15 mouse cellular contexts compared by ENCODE assay signal in the genomic region with DNA sequence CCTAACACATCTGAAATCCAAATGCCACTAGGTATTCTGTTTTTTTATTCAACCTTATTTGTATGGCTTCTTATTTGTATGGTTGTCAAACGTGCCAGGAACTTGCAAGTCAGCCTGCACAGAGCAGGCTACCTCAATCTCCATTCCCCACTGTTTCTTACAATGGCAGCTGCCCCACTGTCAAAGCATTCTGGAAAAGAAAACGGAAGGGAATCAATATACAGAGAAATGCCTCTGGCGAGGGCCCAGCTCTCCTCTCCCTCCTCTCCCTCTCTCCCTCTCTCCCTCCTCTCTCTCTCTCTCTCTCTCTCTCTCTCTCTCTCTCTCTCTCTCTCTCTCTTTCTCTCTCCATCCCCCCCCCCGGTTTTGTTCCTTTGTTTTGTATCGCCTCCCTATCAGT.
DNase-seq lines count a peak whose midpoint lies in the region; ATAC-seq and TF ChIP-seq lines count a peak whose summit lies in the region.
"Had no signal": no experiment of that assay in that cellular context is flagged by ENCODE, and none has a peak within 500 bp of the region (broad histone marks: within the 10 kb centered on the region; RNA-seq: fewer than 3 reads in every experiment).

No protein-coding gene starts in this region.

- H3K9me3 ChIP-seq in intestine, embryonic 16.5 days (ENCODE audit: control insufficient read depth, low read length), result no peaks in the 10 kb centered on the region
- H3K9me3 ChIP-seq in intestine, postnatal 0 days (ENCODE audit: control insufficient read depth), result no peaks in the 10 kb centered on the region
- no peaks in the 10 kb centered on the region for H3K9me3 ChIP-seq in embryonic facial prominence, embryonic 12.5 days
- no peaks in the 10 kb centered on the region for H3K9me3 ChIP-seq in forebrain, postnatal 0 days (ENCODE audit: low read length)
- H3K9me3 ChIP-seq in limb, embryonic 14.5 days (ENCODE audit: control insufficient read depth, low read length), result no peaks in the 10 kb centered on the region
- H3K9me3 ChIP-seq: G1E; neural tube, embryonic 12.5 days had no signal

- no peak for TF ChIP-seq CTCF in intestine, postnatal 0 days (IDR thresholded peaks at IDR 0.05; ENCODE audit: low read depth)
- TF ChIP-seq CTCF in forebrain, postnatal 0 days (IDR thresholded peaks at IDR 0.05; ENCODE audit: low read depth), result no peak

- 32% methylated on average over 5 of the region's 5 CpGs for WGBS in intestine, embryonic 16.5 days
- 54% methylated on average over 5 of the region's 5 CpGs for WGBS in intestine, postnatal 0 days
- 36% methylated on average over 5 of the region's 5 CpGs for WGBS in embryonic facial prominence, embryonic 12.5 days
- 8% methylated on average over 5 of the region's 5 CpGs for WGBS in forebrain, postnatal 0 days
- 55% methylated on average over 5 of the region's 5 CpGs for WGBS in limb, embryonic 14.5 days

- 0 out of 2 replicates have a peak overlapping the region, but pooled peaks have one; percentile 8 for H3K9ac ChIP-seq in intestine, embryonic 16.5 days (ENCODE audit: low read depth, low read length)
- no peak overlapping the region for H3K9ac ChIP-seq in intestine, postnatal 0 days (ENCODE audit: low read depth, low read length)
- H3K9ac ChIP-seq in embryonic facial prominence, embryonic 12.5 days, result no peak overlapping the region
- H3K9ac ChIP-seq in forebrain, postnatal 0 days, result no peak overlapping the region
- no peak overlapping the region for H3K9ac ChIP-seq in limb, embryonic 14.5 days (ENCODE audit: low read depth, low read length, severe bottlenecking)

- peak; percentile 42 for DNase-seq in forebrain, postnatal 0 days
- DNase-seq in limb, embryonic 14.5 days (ENCODE audit: low spot score), result no peak
- DNase-seq: cerebellum, adult 11-12 months; heart, postnatal 36 days; left cerebral cortex, postnatal 4 days; retina, postnatal 1 day; thymus, adult 18-20 months had no signal

- H3K27me3 ChIP-seq in intestine, embryonic 16.5 days (replicated peaks; ENCODE audit: control insufficient read depth, insufficient read depth, low read length), result no peaks in the 10 kb centered on the region
- no peaks in the 10 kb centered on the region for H3K27me3 ChIP-seq in intestine, postnatal 0 days (replicated peaks; ENCODE audit: control insufficient read depth, insufficient read depth, low read length)
- H3K27me3 ChIP-seq in embryonic facial prominence, embryonic 12.5 days, result no peaks in the 10 kb centered on the region
- no peaks in the 10 kb centered on the region for H3K27me3 ChIP-seq in forebrain, postnatal 0 days (ENCODE audit: insufficient read depth, low read length)
- no peaks in the 10 kb centered on the region for H3K27me3 ChIP-seq in limb, embryonic 14.5 days (ENCODE audit: control insufficient read depth, insufficient read depth, low read length)
- H3K27me3 ChIP-seq: neural tube, embryonic 12.5 days had no signal

- H3K4me3 ChIP-seq in intestine, embryonic 16.5 days (ENCODE audit: low read length), result no peak overlapping the region
- no peak overlapping the region for H3K4me3 ChIP-seq in intestine, postnatal 0 days (ENCODE audit: low read depth, low read length)
- no peak overlapping the region for H3K4me3 ChIP-seq in embryonic facial prominence, embryonic 12.5 days
- no peak overlapping the region for H3K4me3 ChIP-seq in forebrain, postnatal 0 days (ENCODE audit: low read depth, low read length)
- H3K4me3 ChIP-seq in limb, embryonic 14.5 days (replicated peaks; ENCODE audit: low read length), result no peak overlapping the region
- H3K4me3 ChIP-seq: neural tube, embryonic 12.5 days had no signal

- H3K4me1 ChIP-seq in intestine, embryonic 16.5 days (ENCODE audit: control insufficient read depth, insufficient read depth, low read length), result peaks cover 39% of the 10 kb centered on the region
- H3K4me1 ChIP-seq in intestine, postnatal 0 days (replicated peaks; ENCODE audit: control insufficient read depth, insufficient read depth, low read length), result 0 out of 2 replicates have a peak, but pooled peaks cover 13% of the 10 kb centered on the region
- H3K4me1 ChIP-seq in embryonic facial prominence, embryonic 12.5 days, result peaks cover 57% of the 10 kb centered on the region
- H3K4me1 ChIP-seq in forebrain, postnatal 0 days (ENCODE audit: insufficient read depth), result peaks cover 19% of the 10 kb centered on the region
- H3K4me1 ChIP-seq in limb, embryonic 14.5 days (ENCODE audit: control insufficient read depth, insufficient read depth, low read length), result peaks cover 45% of the 10 kb centered on the region

- no peaks in the 10 kb centered on the region for H3K36me3 ChIP-seq in intestine, embryonic 16.5 days (ENCODE audit: control insufficient read depth, insufficient read depth, low read length)
- no peaks in the 10 kb centered on the region for H3K36me3 ChIP-seq in intestine, postnatal 0 days (ENCODE audit: control insufficient read depth, insufficient read depth)
- no peaks in the 10 kb centered on the region for H3K36me3 ChIP-seq in embryonic facial prominence, embryonic 12.5 days
- no peaks in the 10 kb centered on the region for H3K36me3 ChIP-seq in forebrain, postnatal 0 days (ENCODE audit: insufficient read depth)
- no peaks in the 10 kb centered on the region for H3K36me3 ChIP-seq in limb, embryonic 14.5 days (ENCODE audit: control insufficient read depth, insufficient read depth, low read length)
- H3K36me3 ChIP-seq: G1E; neural tube, embryonic 12.5 days had no signal

- H3K27ac ChIP-seq in intestine, embryonic 16.5 days (ENCODE audit: low read length), result no peak overlapping the region; the same call in 1 of the 2 replicates
- H3K27ac ChIP-seq in intestine, postnatal 0 days (ENCODE audit: low read depth, low read length), result no peak overlapping the region
- H3K27ac ChIP-seq in embryonic facial prominence, embryonic 12.5 days, result peak overlapping the region; percentile 71; the same call in 1 of the 2 replicates
- H3K27ac ChIP-seq in forebrain, postnatal 0 days (ENCODE audit: low read depth, low read length), result no peak overlapping the region
- 0 out of 2 replicates have a peak overlapping the region, but pooled peaks have one; percentile 21 for H3K27ac ChIP-seq in limb, embryonic 14.5 days (replicated peaks; ENCODE audit: low read depth, low read length)
- H3K27ac ChIP-seq: kidney, postnatal 0 days; neural tube, embryonic 12.5 days had no signal

- TF ChIP-seq POLR2A in limb, embryonic 14.5 days (IDR thresholded peaks at IDR 0.05; ENCODE audit: borderline replicate concordance, extremely low read depth, insufficient read depth, insufficient read length), result no peak

- H3K4me2 ChIP-seq in intestine, embryonic 16.5 days (ENCODE audit: low read depth, low read length), result no peak overlapping the region
- no peak overlapping the region for H3K4me2 ChIP-seq in intestine, postnatal 0 days (replicated peaks; ENCODE audit: low read depth)
- H3K4me2 ChIP-seq in embryonic facial prominence, embryonic 12.5 days (replicated peaks), result no peak overlapping the region
- no peak overlapping the region for H3K4me2 ChIP-seq in forebrain, postnatal 0 days (ENCODE audit: low read depth)
- H3K4me2 ChIP-seq in limb, embryonic 14.5 days (replicated peaks; ENCODE audit: low read depth, low read length, severe bottlenecking), result no peak overlapping the region
- H3K4me2 ChIP-seq: neural tube, embryonic 12.5 days had no signal

- ATAC-seq in intestine, embryonic 16.5 days, result no peak
- no peak for ATAC-seq in intestine, postnatal 0 days
- ATAC-seq in embryonic facial prominence, embryonic 12.5 days (ENCODE audit: insufficient number of reproducible peaks, insufficient read depth, low FRiP score, low TSS enrichment), result no peak
- ATAC-seq in forebrain, postnatal 0 days, result no peak
- ATAC-seq in limb, embryonic 14.5 days (ENCODE audit: low FRiP score, low read depth), result no peak
- ATAC-seq in frontal cortex, adult (ENCODE audit: low TSS enrichment), result no peak
- no peak for ATAC-seq in megakaryocyte-erythroid progenitor cell, adult 5-6 weeks (replicated peaks; ENCODE audit: low FRiP score, low TSS enrichment, poor library complexity, severe bottlenecking)

Comparison
In these comparisons a context has a peak if more than half of its experiments do, and no peak if none do; other contexts are left out.
1. H3K27ac ChIP-seq: peak in embryonic facial prominence, embryonic 12.5 days (single experiment) and limb, embryonic 14.5 days (single experiment); none in intestine, embryonic 16.5 days (single experiment), intestine, postnatal 0 days (single experiment) and forebrain, postnatal 0 days (single experiment).